Mouse (Mus musculus): Measurements from ENCODE around the gene Galnt17. TPM values are rescaled to one million over a fixed set of nuclear protein-coding genes. Genes with fewer than 3 reads are reported as not detected.

The Galnt17 gene
- polyA plus RNA-seq, 1 experiment from 2014 or later: 6.0 TPM

GRCm38 (mm10) chr5:131287091-131287490, 21.2 kb downstream of the Galnt17 start:
- Histone ChIP-seq H3K4me3 (no peak overlapping the region), H3K36me3 (no peaks in the 10 kb centered on the region), H3K27ac (no peak overlapping the region), H3K9ac (no peak overlapping the region), H3K9me3 (no peaks in the 10 kb centered on the region), H3K27me3 (replicated peaks) (no peaks in the 10 kb centered on the region), H3K4me1 (no peaks in the 10 kb centered on the region), H3K4me2 (replicated peaks) (no peak overlapping the region)
- no peak for ATAC-seq (ENCODE audit: low FRiP score, low read depth)
- 93% methylated on average over 6 of the region's 6 CpGs for WGBS

DNA sequence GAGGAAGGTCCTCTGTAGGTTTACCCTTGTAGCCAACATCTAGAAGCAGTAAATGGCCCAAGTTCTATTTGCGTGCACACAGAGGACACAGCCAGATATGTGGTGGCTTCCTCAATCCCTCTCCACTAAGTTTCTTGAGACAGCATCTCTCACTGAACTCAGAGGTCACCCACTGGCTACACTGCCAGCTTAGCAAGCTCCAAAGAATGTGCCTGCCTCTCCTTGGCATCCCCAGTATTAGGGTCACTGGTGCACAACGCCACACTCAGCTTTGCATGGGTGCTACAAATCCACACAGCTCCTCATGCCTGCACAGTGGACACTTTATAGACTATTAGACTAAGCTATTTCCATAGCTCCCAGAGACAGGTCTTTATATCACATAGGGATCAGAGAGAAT, 21.6 kb downstream of the Galnt17 start:
- Histone ChIP-seq H3K36me3 (no peaks in the 10 kb centered on the region), H3K4me1 (no peaks in the 10 kb centered on the region), H3K27me3 (replicated peaks) (no peaks in the 10 kb centered on the region), H3K9ac (no peak overlapping the region), H3K9me3 (no peaks in the 10 kb centered on the region), H3K27ac (no peak overlapping the region), H3K4me2 (replicated peaks) (no peak overlapping the region), H3K4me3 (no peak overlapping the region)
- no peak for ATAC-seq (ENCODE audit: low FRiP score, low read depth)
- 91% methylated on average over 2 of the region's 2 CpGs for WGBS

DNA sequence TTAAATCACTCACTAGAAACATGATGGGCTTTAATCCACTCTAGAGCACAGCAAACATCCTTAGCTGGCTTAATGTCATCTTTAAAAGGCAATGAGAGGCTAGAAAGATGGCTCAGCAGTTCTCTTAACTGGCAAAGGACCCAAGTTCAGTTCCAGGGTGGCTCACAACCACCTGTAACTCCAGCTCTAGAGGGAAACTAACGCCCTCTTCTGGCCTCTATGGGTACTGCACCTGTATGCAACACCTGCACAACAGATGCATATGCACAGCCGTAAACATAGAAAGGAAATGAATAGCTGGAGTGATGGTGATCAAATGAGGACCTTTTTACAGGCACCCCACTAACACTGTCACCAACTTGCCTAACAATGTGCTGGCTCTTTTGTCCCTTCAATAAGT, 27.9 kb downstream of the Galnt17 start:
- H3K4me1 ChIP-seq: no peaks in the 10 kb centered on the region
- ATAC-seq (ENCODE audit: low FRiP score, low read depth): no peak
- no peaks in the 10 kb centered on the region for H3K27me3 ChIP-seq (replicated peaks)
- no peaks in the 10 kb centered on the region for H3K36me3 ChIP-seq
- 52% methylated on average over 2 of the region's 2 CpGs for WGBS
- H3K4me2 ChIP-seq (replicated peaks): no peak overlapping the region
- no peak overlapping the region for H3K9ac ChIP-seq
- H3K4me3 ChIP-seq: no peak overlapping the region
- no peak overlapping the region for H3K27ac ChIP-seq
- no peaks in the 10 kb centered on the region for H3K9me3 ChIP-seq

GRCm38 (mm10) chr5:131279286-131279685, 29.0 kb downstream of the Galnt17 start:
- WGBS: 82% methylated on average over 10 of the region's 10 CpGs
- H3K4me1 ChIP-seq: no peaks in the 10 kb centered on the region
- H3K9me3 ChIP-seq: no peaks in the 10 kb centered on the region
- H3K4me2 ChIP-seq (replicated peaks): no peak overlapping the region
- no peak overlapping the region for H3K27ac ChIP-seq
- no peak for ATAC-seq (ENCODE audit: low FRiP score, low read depth)
- no peak overlapping the region for H3K9ac ChIP-seq
- no peaks in the 10 kb centered on the region for H3K27me3 ChIP-seq (replicated peaks)
- no peak overlapping the region for H3K4me3 ChIP-seq
- H3K36me3 ChIP-seq: no peaks in the 10 kb centered on the region

DNA sequence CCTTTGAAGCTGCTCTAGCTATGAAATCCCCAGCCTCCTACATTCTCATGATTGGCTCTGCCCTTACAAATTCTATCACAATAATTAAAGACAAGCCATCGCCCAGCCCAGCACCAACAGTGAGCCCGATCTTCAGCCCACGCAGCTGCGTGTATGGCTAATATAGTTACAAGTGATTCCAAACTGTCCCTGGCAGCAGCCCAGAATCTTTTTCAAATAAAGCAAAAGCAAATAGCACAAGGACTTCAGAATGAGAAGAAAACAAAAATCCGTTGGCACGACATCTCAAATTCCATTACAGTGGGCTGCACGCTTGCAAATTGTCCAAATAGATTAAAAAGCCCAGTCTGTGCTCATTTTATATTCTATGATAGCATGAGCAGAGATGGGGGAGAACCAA, 31.1 kb downstream of the Galnt17 start:
- H3K27ac ChIP-seq: no peak overlapping the region
- no peak overlapping the region for H3K9ac ChIP-seq
- no peaks in the 10 kb centered on the region for H3K36me3 ChIP-seq
- no peaks in the 10 kb centered on the region for H3K9me3 ChIP-seq
- 92% methylated on average over 7 of the region's 7 CpGs for WGBS
- no peak for ATAC-seq (ENCODE audit: low FRiP score, low read depth)
- H3K27me3 ChIP-seq (replicated peaks): no peaks in the 10 kb centered on the region
- H3K4me2 ChIP-seq (replicated peaks): no peak overlapping the region
- no peaks in the 10 kb centered on the region for H3K4me1 ChIP-seq
- no peak overlapping the region for H3K4me3 ChIP-seq

GRCm38 (mm10) chr5:131266291-131266690, 42.0 kb downstream of the Galnt17 start:
- no peaks in the 10 kb centered on the region for H3K9me3 ChIP-seq
- no peak overlapping the region for H3K4me3 ChIP-seq
- H3K36me3 ChIP-seq: no peaks in the 10 kb centered on the region
- ATAC-seq (ENCODE audit: low FRiP score, low read depth): no peak
- H3K27ac ChIP-seq: no peak overlapping the region
- H3K4me2 ChIP-seq (replicated peaks): no peak overlapping the region
- H3K4me1 ChIP-seq: no peaks in the 10 kb centered on the region
- H3K27me3 ChIP-seq (replicated peaks): no peaks in the 10 kb centered on the region
- H3K9ac ChIP-seq: no peak overlapping the region
- 81% methylated on average over 2 of the region's 2 CpGs for WGBS

- H3K9me3 ChIP-seq: no peaks in the 10 kb centered on the region
- no peak overlapping the region for H3K4me3 ChIP-seq
- 79% methylated on average over 11 of the region's 11 CpGs for WGBS
- H3K4me1 ChIP-seq: no peaks in the 10 kb centered on the region
- H3K36me3 ChIP-seq: no peaks in the 10 kb centered on the region
- ATAC-seq (ENCODE audit: low FRiP score, low read depth): no peak
- H3K27ac ChIP-seq: no peak overlapping the region
- H3K27me3 ChIP-seq (replicated peaks): no peaks in the 10 kb centered on the region
- H3K9ac ChIP-seq: no peak overlapping the region
- H3K4me2 ChIP-seq (replicated peaks): no peak overlapping the region
These were observed 44.2 kb downstream of the Galnt17 start for GRCm38 (mm10) chr5:131264145-131264544.

GRCm38 (mm10) chr5:131250701-131251636, 57.3 kb downstream of the Galnt17 start:
- 78% methylated on average over 8 of the region's 8 CpGs for WGBS
- H3K9ac ChIP-seq: no peak overlapping the region
- H3K4me1 ChIP-seq: no peaks in the 10 kb centered on the region

GRCm38 (mm10) chr5:131248416-131248815, 59.9 kb downstream of the Galnt17 start:
- Histone ChIP-seq H3K4me1 (no peaks in the 10 kb centered on the region), H3K9me3 (no peaks in the 10 kb centered on the region), H3K4me2 (replicated peaks) (no peak overlapping the region), H3K9ac (no peak overlapping the region), H3K27me3 (replicated peaks) (no peaks in the 10 kb centered on the region), H3K4me3 (no peak overlapping the region), H3K27ac (no peak overlapping the region), H3K36me3 (no peaks in the 10 kb centered on the region)
- no peak for ATAC-seq (ENCODE audit: low FRiP score, low read depth)
- WGBS: 85% methylated on average over 3 of the region's 3 CpGs

More at GRCm38 (mm10) chr5:131250701-131251636, 57.3 kb downstream of the Galnt17 start:
- Histone ChIP-seq H3K36me3 (no peaks in the 10 kb centered on the region), H3K27me3 (replicated peaks) (no peaks in the 10 kb centered on the region), H3K4me3 (no peak overlapping the region), H3K27ac (no peak overlapping the region), H3K9me3 (no peaks in the 10 kb centered on the region), H3K4me2 (replicated peaks) (no peak overlapping the region)
- ATAC-seq (ENCODE audit: low FRiP score, low read depth): no peak

DNA sequence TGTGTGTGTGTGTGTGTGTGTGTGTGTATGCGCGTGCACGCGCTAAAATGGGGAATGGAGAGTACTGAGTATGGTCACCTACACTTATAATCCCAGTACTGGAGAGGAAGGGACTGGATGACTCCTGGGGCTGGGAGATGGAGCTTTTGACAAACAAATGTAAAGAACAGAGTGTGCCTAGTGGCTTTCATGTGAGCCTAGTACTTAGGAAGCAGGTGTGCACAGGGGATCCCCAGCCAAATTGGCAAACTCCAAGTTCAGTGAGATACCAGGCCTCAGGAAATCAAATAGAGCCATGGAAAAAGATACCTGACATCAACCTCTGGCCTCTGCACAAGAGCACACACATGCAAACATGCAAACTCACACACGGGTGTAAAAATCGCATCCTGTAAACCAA, 61.7 kb downstream of the Galnt17 start:
- Histone ChIP-seq H3K27ac (no peak overlapping the region), H3K9me3 (no peaks in the 10 kb centered on the region), H3K9ac (no peak overlapping the region), H3K27me3 (replicated peaks) (no peaks in the 10 kb centered on the region), H3K4me2 (replicated peaks) (no peak overlapping the region), H3K36me3 (no peaks in the 10 kb centered on the region), H3K4me3 (no peak overlapping the region), H3K4me1 (no peaks in the 10 kb centered on the region)
- WGBS: over 99% methylated on average over 6 of the region's 6 CpGs
- ATAC-seq (ENCODE audit: low FRiP score, low read depth): no peak

DNA sequence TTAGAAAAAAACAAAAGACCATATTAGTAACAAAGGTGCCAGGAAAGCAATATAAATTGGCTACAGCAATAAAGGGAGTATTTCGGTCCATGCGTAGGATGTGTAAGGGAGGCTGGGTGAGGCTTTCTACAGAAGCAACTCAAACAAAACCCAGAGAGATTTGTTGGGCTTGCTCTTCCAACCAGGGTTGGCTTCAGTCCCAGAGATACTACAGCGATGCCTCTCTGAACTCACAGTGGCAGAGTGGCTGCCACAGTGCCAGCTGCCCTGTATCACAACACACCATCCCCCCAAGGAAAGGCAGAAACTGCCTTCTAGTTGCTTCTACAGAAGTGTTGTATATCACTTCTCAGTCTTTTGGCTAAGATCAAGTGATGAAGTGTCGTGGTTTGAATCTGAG, 66.6 kb downstream of the Galnt17 start:
- ATAC-seq (ENCODE audit: low FRiP score, low read depth): no peak
- WGBS: 90% methylated on average over 4 of the region's 4 CpGs
- Histone ChIP-seq H3K4me3 (no peak overlapping the region), H3K36me3 (no peaks in the 10 kb centered on the region), H3K27me3 (replicated peaks) (no peaks in the 10 kb centered on the region), H3K4me1 (no peaks in the 10 kb centered on the region), H3K9ac (no peak overlapping the region), H3K27ac (no peak overlapping the region), H3K9me3 (no peaks in the 10 kb centered on the region), H3K4me2 (replicated peaks) (no peak overlapping the region)

DNA sequence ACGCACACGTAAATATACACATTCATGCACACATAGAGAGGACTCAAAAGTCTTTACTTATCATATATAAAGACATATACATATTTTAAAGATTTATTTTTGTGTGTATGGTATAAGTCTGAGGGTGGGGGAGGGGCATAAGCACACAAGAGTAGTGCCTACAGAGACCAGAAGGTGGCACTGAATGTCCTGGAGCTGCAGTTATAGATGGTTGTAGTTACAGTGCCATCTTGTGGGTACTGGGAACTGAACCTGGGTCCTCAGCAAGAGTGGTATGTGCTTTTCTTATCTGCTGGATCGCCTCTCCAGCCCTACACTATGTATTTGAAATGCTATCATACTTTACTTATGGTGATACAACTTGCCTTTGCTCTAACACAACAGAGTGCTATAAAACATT, 68.5 kb downstream of the Galnt17 start:
- no peaks in the 10 kb centered on the region for H3K27me3 ChIP-seq (replicated peaks)
- H3K27ac ChIP-seq: no peak overlapping the region
- WGBS: 92% methylated on average over 3 of the region's 3 CpGs
- H3K4me1 ChIP-seq: no peaks in the 10 kb centered on the region
- ATAC-seq (ENCODE audit: low FRiP score, low read depth): no peak
- no peak overlapping the region for H3K4me3 ChIP-seq
- no peaks in the 10 kb centered on the region for H3K9me3 ChIP-seq
- H3K36me3 ChIP-seq: no peaks in the 10 kb centered on the region
- H3K9ac ChIP-seq: no peak overlapping the region
- no peak overlapping the region for H3K4me2 ChIP-seq (replicated peaks)

GRCm38 (mm10) chr5:131236906-131237305, 71.4 kb downstream of the Galnt17 start:
- Histone ChIP-seq H3K27me3 (replicated peaks) (no peaks in the 10 kb centered on the region), H3K4me1 (no peaks in the 10 kb centered on the region), H3K36me3 (no peaks in the 10 kb centered on the region), H3K4me3 (no peak overlapping the region), H3K4me2 (replicated peaks) (no peak overlapping the region), H3K27ac (no peak overlapping the region), H3K9ac (no peak overlapping the region), H3K9me3 (no peaks in the 10 kb centered on the region)
- 85% methylated on average over 8 of the region's 8 CpGs for WGBS
- no peak for ATAC-seq (ENCODE audit: low FRiP score, low read depth)

Measured in neural tube, embryonic 12.5 days (tissue).